Mouse (Mus musculus) embryonic facial prominence, embryonic 11.5 days (tissue): ENCODE measurements at regions not wholly inside any gene's neighbourhood (a gene's known extent, or its start where the extent isn't known, plus 50 kb on each side); places are given as distances from the start of the nearest gene placed in this dataset.
A peak's percentile ranks its signal among the peaks of the same experiment; 100 is the strongest.

Experiments used
- ATAC-seq: fragments of 200-750 bp; cut with Nextera tagmentation; replicated peaks from 2 replicates; pipeline ENCODE4 v1.8.0; 2017; ENCODE audit warnings: low read depth; ENCODE audit not compliant: insufficient number of reproducible peaks, low FRiP score, low TSS enrichment
- DNase-seq: peaks from one replicate; pipeline ENCODE4 v3.0.0-alpha.2; 2015; ENCODE audit warnings: low spot score
- H3K27ac ChIP-seq: fragments of 300-500 bp; sonication (generic); replicated peaks from 2 replicates; pipeline ENCODE4 v1.5.1; 2014; ENCODE audit warnings: mild to moderate bottlenecking, low read depth, low read length, control low read depth
- H3K27me3 ChIP-seq: fragments of 300-500 bp; sonication (generic); 2 replicates; pipeline ENCODE4 v1.6.1; 2014; ENCODE audit warnings: mild to moderate bottlenecking, low read length, moderate library complexity, mixed read lengths; ENCODE audit not compliant: control insufficient read depth, insufficient read depth
- H3K36me3 ChIP-seq: fragments of 300-500 bp; sonication (generic); replicated peaks from 2 replicates; pipeline ENCODE4 v1.6.1; 2014; ENCODE audit warnings: low read depth, mild to moderate bottlenecking, low read length, moderate library complexity, mixed read lengths; ENCODE audit not compliant: control insufficient read depth, insufficient read depth
- H3K4me1 ChIP-seq: fragments of 300-500 bp; sonication (generic); 2 replicates; pipeline ENCODE4 v1.6.1; 2014; ENCODE audit warnings: low read length, mixed read lengths; ENCODE audit not compliant: control insufficient read depth, insufficient read depth
- H3K4me2 ChIP-seq: fragments of 300-500 bp; sonication (generic); 2 replicates; pipeline ENCODE4 v1.6.1; 2014; ENCODE audit warnings: low read depth, mild to moderate bottlenecking, control low read depth, low read length, moderate library complexity
- H3K4me3 ChIP-seq: fragments of 300-500 bp; sonication (generic); 2 replicates; pipeline ENCODE4 v1.5.1; 2014; ENCODE audit warnings: low read depth, low read length, control low read depth
- H3K9ac ChIP-seq: fragments of 300-500 bp; sonication (generic); replicated peaks from 2 replicates; pipeline ENCODE4 v1.6.1; 2014; ENCODE audit warnings: mild to moderate bottlenecking, control low read depth, low read length
- H3K9me3 ChIP-seq: fragments of 300-500 bp; sonication (generic); replicated peaks from 2 replicates; pipeline ENCODE4 v1.6.1; 2016; ENCODE audit warnings: mild to moderate bottlenecking, low read length, inconsistent platforms, mixed read lengths; ENCODE audit not compliant: control insufficient read depth
- WGBS: fragments of 180-500 bp; shearing (Covaris S2); extraction: QIAGEN DNeasy Blood & Tissue Kit; methylation state at CpG from one replicate; pipeline ENCODE4 v1.1.7; 2014; 5-methylcytosine and 5-hydroxymethylcytosine counted together

- Histone ChIP-seq H3K27me3 (no peaks in the 10 kb centered on the region), H3K4me3 (no peak overlapping the region), H3K4me1 (no peaks in the 10 kb centered on the region), H3K9me3 (no peaks in the 10 kb centered on the region), H3K9ac (no peak overlapping the region), H3K4me2 (no peak overlapping the region), H3K27ac (no peak overlapping the region), H3K36me3 (no peaks in the 10 kb centered on the region)
- ATAC-seq (no peak), DNase-seq (no peak)
- 71% methylated on average over 7 of the region's 7 CpGs for WGBS
These were observed 128.1 kb downstream of the Pja2 start for GRCm38 (mm10) chr17:64203611-64204010.

- Histone ChIP-seq H3K9me3 (no peaks in the 10 kb centered on the region), H3K9ac (no peak overlapping the region), H3K4me3 (no peak overlapping the region), H3K4me1 (no peaks in the 10 kb centered on the region), H3K36me3 (no peaks in the 10 kb centered on the region), H3K27ac (no peak overlapping the region), H3K4me2 (no peak overlapping the region), H3K27me3 (no peaks in the 10 kb centered on the region)
- 91% methylated on average over 6 of the region's 6 CpGs for whole genome bisulfite sequencing
- DNase-seq (no peak), ATAC-seq (no peak)
These were observed 129.5 kb downstream of the Pja2 start for GRCm38 (mm10) chr17:64202248-64202647.

GRCm38 (mm10) chr17:64201609-64202008 lies 130.1 kb downstream of the Pja2 start:
- no peak overlapping the region for H3K9ac ChIP-seq
- H3K27ac ChIP-seq = no peak overlapping the region
- H3K36me3 ChIP-seq = no peaks in the 10 kb centered on the region
- no peak overlapping the region for H3K4me2 ChIP-seq
- no peaks in the 10 kb centered on the region for H3K27me3 ChIP-seq
- no peak overlapping the region for H3K4me3 ChIP-seq
- ATAC-seq = no peak
- H3K4me1 ChIP-seq = no peaks in the 10 kb centered on the region
- 90% methylated on average over 5 of the region's 5 CpGs for WGBS
- DNase-seq = no peak
- no peaks in the 10 kb centered on the region for H3K9me3 ChIP-seq

- H3K9ac ChIP-seq = no peak overlapping the region
- no peaks in the 10 kb centered on the region for H3K36me3 ChIP-seq
- no peak overlapping the region for H3K4me2 ChIP-seq
- DNase-seq = no peak
- H3K27me3 ChIP-seq = no peaks in the 10 kb centered on the region
- 81% methylated on average over 14 of the region's 14 CpGs for WGBS
- H3K4me3 ChIP-seq = no peak overlapping the region
- ATAC-seq = peak; percentile 50; the same call in 1 of the 2 replicates
- no peaks in the 10 kb centered on the region for H3K9me3 ChIP-seq
- H3K4me1 ChIP-seq = no peaks in the 10 kb centered on the region
- no peak overlapping the region for H3K27ac ChIP-seq
These were observed 131.4 kb downstream of the Pja2 start for GRCm38 (mm10) chr17:64200092-64200877.

- H3K9me3 ChIP-seq = no peaks in the 10 kb centered on the region
- H3K27ac ChIP-seq = no peak overlapping the region
- no peak overlapping the region for H3K4me2 ChIP-seq
- H3K4me1 ChIP-seq = no peaks in the 10 kb centered on the region
- no peaks in the 10 kb centered on the region for H3K36me3 ChIP-seq
- WGBS = 86% methylated on average over 10 of the region's 10 CpGs
- no peak overlapping the region for H3K9ac ChIP-seq
- ATAC-seq (0 out of 2 replicates have a peak, but pooled peaks have one; percentile 39), DNase-seq (no peak)
- H3K27me3 ChIP-seq = no peaks in the 10 kb centered on the region
- no peak overlapping the region for H3K4me3 ChIP-seq
These were observed 132.3 kb downstream of the Pja2 start for GRCm38 (mm10) chr17:64199241-64199933.

- DNase-seq (no peak), ATAC-seq (no peak)
- no peaks in the 10 kb centered on the region for H3K36me3 ChIP-seq
- WGBS = 88% methylated on average over 10 of the region's 10 CpGs
- H3K9me3 ChIP-seq = no peaks in the 10 kb centered on the region
- no peak overlapping the region for H3K4me2 ChIP-seq
- no peak overlapping the region for H3K27ac ChIP-seq
- H3K4me3 ChIP-seq = no peak overlapping the region
- no peaks in the 10 kb centered on the region for H3K4me1 ChIP-seq
- H3K9ac ChIP-seq = no peak overlapping the region
- no peaks in the 10 kb centered on the region for H3K27me3 ChIP-seq
These were observed 135.3 kb downstream of the Pja2 start for GRCm38 (mm10) chr17:64196437-64196836.

- H3K4me1 ChIP-seq = no peaks in the 10 kb centered on the region
- no peak overlapping the region for H3K9ac ChIP-seq
- no peaks in the 10 kb centered on the region for H3K27me3 ChIP-seq
- H3K27ac ChIP-seq = no peak overlapping the region
- H3K36me3 ChIP-seq = no peaks in the 10 kb centered on the region
- WGBS = 90% methylated on average over 6 of the region's 6 CpGs
- DNase-seq (no peak), ATAC-seq (no peak)
- H3K4me3 ChIP-seq = no peak overlapping the region
- H3K9me3 ChIP-seq = no peaks in the 10 kb centered on the region
- H3K4me2 ChIP-seq = no peak overlapping the region
These were observed 138.7 kb downstream of the Pja2 start for GRCm38 (mm10) chr17:64193055-64193454.
